24 mouse cellular contexts compared by ENCODE assay signal in the genomic region with DNA sequence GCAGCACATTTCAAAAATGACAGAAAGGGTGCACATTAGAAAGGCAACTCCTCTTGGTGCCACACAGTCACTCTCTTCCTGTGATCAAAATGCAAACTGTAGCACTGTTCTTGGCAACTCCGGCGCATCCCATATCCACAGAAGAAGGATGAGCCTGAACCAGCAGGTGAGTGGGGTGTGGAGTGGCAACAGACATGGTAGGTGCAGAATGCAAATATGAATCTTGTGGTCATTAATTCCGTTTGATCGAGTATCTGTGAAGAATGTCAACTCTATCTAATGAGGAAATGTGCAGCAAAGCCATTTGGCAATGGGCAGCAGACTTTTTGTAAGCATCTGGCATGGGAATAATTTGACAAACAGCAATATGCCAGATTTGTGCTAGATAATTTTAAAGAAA.
DNase-seq lines count a peak whose midpoint lies in the region; ATAC-seq and TF ChIP-seq lines count a peak whose summit lies in the region.
"Had no signal": no experiment of that assay in that cellular context is flagged by ENCODE, and none has a peak within 500 bp of the region (broad histone marks: within the 10 kb centered on the region; RNA-seq: fewer than 3 reads in every experiment).

No protein-coding gene starts in this region.

- H3K4me2 ChIP-seq in midbrain, postnatal 0 days (ENCODE audit: low read depth, low read length, poor library complexity, severe bottlenecking) = no peak overlapping the region
- H3K4me2 ChIP-seq: heart, embryonic 13.5 days; hindbrain, embryonic 12.5 days; hindbrain, embryonic 15.5 days had no signal

- no peak for ATAC-seq in midbrain, postnatal 0 days (ENCODE audit: low FRiP score)
- ATAC-seq: activated CD4-positive, CD25-positive, alpha-beta regulatory T cell, adult 4 months; forebrain, embryonic 14.5 days had no signal

- H3K4me1 ChIP-seq in midbrain, postnatal 0 days (ENCODE audit: insufficient read depth, low read length) = no peaks in the 10 kb centered on the region
- H3K4me1 ChIP-seq in midbrain, embryonic 10.5 days = no peaks in the 10 kb centered on the region
- H3K4me1 ChIP-seq: heart, embryonic 10.5 days; heart, embryonic 13.5 days; hindbrain, embryonic 12.5 days; hindbrain, embryonic 15.5 days had no signal

- no peaks in the 10 kb centered on the region for H3K9me3 ChIP-seq in midbrain, postnatal 0 days (ENCODE audit: low read length)
- no peaks in the 10 kb centered on the region for H3K9me3 ChIP-seq in midbrain, embryonic 10.5 days (replicated peaks)
- H3K9me3 ChIP-seq: heart, embryonic 10.5 days; heart, embryonic 13.5 days; hindbrain, embryonic 12.5 days; hindbrain, embryonic 15.5 days had no signal

- TF ChIP-seq CTCF in midbrain, postnatal 0 days (IDR thresholded peaks at IDR 0.05) = no peak
- TF ChIP-seq CTCF in layer of hippocampus, adult 2 months (conservative IDR thresholded peaks at IDR 0.05) = no peak

- H3K27ac ChIP-seq in midbrain, postnatal 0 days (ENCODE audit: low read depth, low read length) = 0 out of 2 replicates have a peak overlapping the region, but pooled peaks have one; percentile 6
- H3K27ac ChIP-seq in midbrain, embryonic 10.5 days (replicated peaks) = no peak overlapping the region
- H3K27ac ChIP-seq in layer of hippocampus, adult 2 months = peak overlapping the region; percentile 69
- H3K27ac ChIP-seq: heart, adult 2 months; heart, embryonic 10.5 days; heart, embryonic 13.5 days; hindbrain, embryonic 12.5 days; hindbrain, embryonic 15.5 days had no signal

- 87% methylated on average over 4 of the region's 4 CpGs for WGBS in midbrain, postnatal 0 days
- 92% methylated on average over 4 of the region's 4 CpGs for WGBS in midbrain, embryonic 10.5 days

- H3K36me3 ChIP-seq in midbrain, postnatal 0 days (ENCODE audit: insufficient read depth, low read length) = no peaks in the 10 kb centered on the region
- H3K36me3 ChIP-seq in midbrain, embryonic 10.5 days = no peaks in the 10 kb centered on the region
- H3K36me3 ChIP-seq: G1E; heart, embryonic 10.5 days; heart, embryonic 13.5 days; hindbrain, embryonic 12.5 days; hindbrain, embryonic 15.5 days had no signal

- no peak overlapping the region for H3K9ac ChIP-seq in midbrain, postnatal 0 days (replicated peaks; ENCODE audit: low read length, poor library complexity, severe bottlenecking)
- H3K9ac ChIP-seq: heart, embryonic 13.5 days; hindbrain, embryonic 12.5 days; hindbrain, embryonic 15.5 days had no signal

- no peak for DNase-seq in midbrain, postnatal 0 days (ENCODE audit: low spot score)
- no peak for DNase-seq in midbrain, embryonic 10.5 days (ENCODE audit: low spot score)
- DNase-seq in layer of hippocampus, adult 2 months (ENCODE audit: low spot score in 2 of 2) = peak; percentile 20 to 40
- peak; percentile 55 for DNase-seq in layer of hippocampus, adult 9-11 months
- peak; percentile 27 to 38 for DNase-seq in layer of hippocampus, postnatal 36 days
- DNase-seq in liver = no peak
- DNase-seq in T-cell, adult 2 months (ENCODE audit: low spot score) = no peak
- no peak for DNase-seq in urinary bladder, postnatal 25 days (ENCODE audit: low spot score)
- DNase-seq: adrenal gland, postnatal 25 days; B cell, adult 2 months; cerebellum, adult 18-20 months; cerebellum, adult 9-10 months; cerebellum, postnatal 14 days; gastrocnemius, postnatal 25 days; heart, adult 2 months; heart, postnatal 14 days had no signal

- no peak overlapping the region for H3K4me3 ChIP-seq in midbrain, postnatal 0 days (ENCODE audit: low read depth, low read length)
- H3K4me3 ChIP-seq in midbrain, embryonic 10.5 days = no peak overlapping the region
- no peak overlapping the region for H3K4me3 ChIP-seq in layer of hippocampus, adult 2 months
- H3K4me3 ChIP-seq: heart, adult 2 months; heart, embryonic 10.5 days; heart, embryonic 13.5 days; hindbrain, embryonic 12.5 days; hindbrain, embryonic 15.5 days had no signal

- H3K27me3 ChIP-seq in midbrain, postnatal 0 days (ENCODE audit: insufficient read depth, low read length) = no peaks in the 10 kb centered on the region
- no peaks in the 10 kb centered on the region for H3K27me3 ChIP-seq in midbrain, embryonic 10.5 days (ENCODE audit: low read depth, poor library complexity, severe bottlenecking)
- H3K27me3 ChIP-seq: CH12.LX; heart, embryonic 13.5 days; hindbrain, embryonic 12.5 days; hindbrain, embryonic 15.5 days had no signal

Comparison
In these comparisons a context has a peak if more than half of its experiments do, and no peak if none do; other contexts are left out.
1. DNase-seq: peak in layer of hippocampus, adult 2 months (2 of 2), layer of hippocampus, adult 9-11 months (single experiment) and layer of hippocampus, postnatal 36 days (2 of 2); none in midbrain, postnatal 0 days (single experiment), midbrain, embryonic 10.5 days (single experiment), liver (single experiment), T-cell, adult 2 months (single experiment) and urinary bladder, postnatal 25 days (single experiment).